Mouse (Mus musculus) CH12.LX (cell line): ENCODE data around the gene Mmp24.

Experiments used
- CHD1 ChIP-seq: IDR thresholded peaks from 2 replicates; pipeline ENCODE4 v1.6.1; 2012; ENCODE audit warnings: low read depth, low read length, improper control_type of control experiment, inconsistent platforms
- CTCF ChIP-seq, 2 experiments: IDR thresholded peaks in 1 of 2; conservative IDR thresholded peaks in 1 of 2; 2 replicates each; pipeline ENCODE4 v1.5.1; 2011 to 2012; ENCODE audit warnings: low read depth in 2 of 2, low read length in 2 of 2, improper control_type of control experiment in 1 of 2, inconsistent platforms in 1 of 2, mild to moderate bottlenecking in 1 of 2, moderate library complexity in 1 of 2
- E2F4 ChIP-seq: IDR thresholded peaks from 2 replicates; pipeline ENCODE4 v1.6.1; 2011; ENCODE audit warnings: low read depth, low read length, improper control_type of control experiment; ENCODE audit not compliant: insufficient replicate concordance
- EP300 ChIP-seq: IDR thresholded peaks from 2 replicates; pipeline ENCODE4 v1.6.1; 2011; ENCODE audit warnings: low read length, improper control_type of control experiment
- ETS1 ChIP-seq: conservative IDR thresholded peaks from 2 replicates; pipeline ENCODE4 v1.6.1; 2012; ENCODE audit warnings: low read depth, mild to moderate bottlenecking, inconsistent platforms, low read length, improper control_type of control experiment, moderate library complexity
- KAT2A ChIP-seq: IDR thresholded peaks from 2 replicates; pipeline ENCODE4 v1.6.1; 2012; ENCODE audit warnings: low read length, improper control_type of control experiment, inconsistent platforms; ENCODE audit not compliant: insufficient replicate concordance
- MAX ChIP-seq: IDR thresholded peaks from 2 replicates; pipeline ENCODE4 v1.6.1; 2011; ENCODE audit warnings: low read length, improper control_type of control experiment
- POLR2A ChIP-seq: IDR thresholded peaks from 2 replicates; pipeline ENCODE4 v1.6.1; 2011; ENCODE audit warnings: low read depth, mild to moderate bottlenecking, improper control_type of control experiment, low read length
- TBP ChIP-seq: conservative IDR thresholded peaks from 2 replicates; pipeline ENCODE4 v1.6.1; 2011; ENCODE audit warnings: low read depth, low read length, improper control_type of control experiment
- TCF12 ChIP-seq: IDR thresholded peaks from 2 replicates; pipeline ENCODE4 v1.6.1; 2014; ENCODE audit warnings: low read depth, mild to moderate bottlenecking, inconsistent platforms, low read length, improper control_type of control experiment
- ZC3H11A ChIP-seq: IDR thresholded peaks from 2 replicates; pipeline ENCODE4 v1.6.1; 2012; ENCODE audit warnings: low read depth, mild to moderate bottlenecking, inconsistent platforms, low read length, improper control_type of control experiment
- ZMIZ1 ChIP-seq: IDR thresholded peaks from 2 replicates; pipeline ENCODE4 v1.6.1; 2012; ENCODE audit warnings: low read depth, mild to moderate bottlenecking, inconsistent platforms, low read length, improper control_type of control experiment
- ZNF384 ChIP-seq: IDR thresholded peaks from 2 replicates; pipeline ENCODE4 v1.6.1; 2012; ENCODE audit warnings: low read depth, low read length, improper control_type of control experiment, inconsistent platforms

DNA sequence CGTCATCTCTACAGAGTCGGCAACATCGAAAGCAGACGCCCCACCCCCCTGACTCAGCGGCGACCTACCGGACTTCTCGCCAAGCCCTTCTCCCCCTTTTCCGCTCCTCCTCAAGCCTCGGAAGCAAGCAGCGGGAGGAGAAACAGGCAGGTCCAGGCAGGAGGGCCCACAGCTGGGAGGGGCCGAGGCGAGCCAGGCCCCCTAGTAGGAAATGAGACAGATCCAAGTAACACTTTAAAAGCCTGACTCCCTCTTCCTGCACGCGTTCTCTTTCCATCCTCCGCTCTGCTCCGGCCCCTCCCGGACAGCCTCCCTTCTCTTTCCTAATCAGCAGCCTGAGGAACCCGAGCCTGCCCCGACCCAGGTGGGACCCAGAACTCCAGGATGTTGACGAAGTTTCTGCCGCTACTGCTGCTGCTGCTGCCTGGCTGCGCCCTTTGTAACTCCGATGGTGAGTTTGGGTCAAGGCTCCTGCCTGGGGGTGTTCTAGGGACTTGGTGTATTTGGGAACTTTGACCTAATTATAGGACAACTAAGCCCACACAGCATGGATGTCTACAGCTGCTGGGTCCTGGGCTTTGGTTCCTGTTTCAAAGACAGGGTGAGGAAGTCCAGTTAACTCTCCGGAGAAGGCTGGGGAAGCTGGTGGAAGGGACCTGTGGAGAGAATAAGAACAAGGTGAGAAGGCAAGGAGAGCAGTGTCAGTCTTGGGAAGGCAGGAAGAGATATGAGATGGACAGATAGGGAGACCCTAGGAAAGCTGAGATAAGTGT is 23.9 kb upstream of the Mmp24 start, which contains the start of gene Procr:
- TF ChIP-seq ZNF384 (no peak), ZMIZ1 (no peak), ETS1 (no peak), EP300 (no peak), TBP (no peak), E2F4 (no peak), TCF12 (no peak), KAT2A (no peak), POLR2A (no peak), CHD1 (no peak), MAX (no peak), CTCF (conservative IDR thresholded peaks at IDR 0.05 in 1 of 2, IDR thresholded peaks at IDR 0.05 in 1 of 2; ENCODE audit: low read depth in 2 of 2, low read length in 2 of 2) (no peak), ZC3H11A (no peak)
